Mouse (Mus musculus): ENCODE results near the gene Agbl4.

GRCm38 (mm10) chr4:111453275-111453674, 1055.8 kb downstream of the Agbl4 start:
- no peak for TF ChIP-seq CTCF (IDR thresholded peaks at IDR 0.05; ENCODE audit: insufficient read depth, low read length)
- no peak for TF ChIP-seq POLR2A (IDR thresholded peaks at IDR 0.05; ENCODE audit: borderline replicate concordance, extremely low read depth, low read depth, low read length)
